Mouse (Mus musculus): ENCODE data around the gene Galnt4. TPM values are rescaled to one million over a fixed set of nuclear protein-coding genes. Genes with fewer than 3 reads are reported as not detected.

Gene Galnt4
- polyA plus RNA-seq, 1 experiment, result 1.5 TPM

DNA sequence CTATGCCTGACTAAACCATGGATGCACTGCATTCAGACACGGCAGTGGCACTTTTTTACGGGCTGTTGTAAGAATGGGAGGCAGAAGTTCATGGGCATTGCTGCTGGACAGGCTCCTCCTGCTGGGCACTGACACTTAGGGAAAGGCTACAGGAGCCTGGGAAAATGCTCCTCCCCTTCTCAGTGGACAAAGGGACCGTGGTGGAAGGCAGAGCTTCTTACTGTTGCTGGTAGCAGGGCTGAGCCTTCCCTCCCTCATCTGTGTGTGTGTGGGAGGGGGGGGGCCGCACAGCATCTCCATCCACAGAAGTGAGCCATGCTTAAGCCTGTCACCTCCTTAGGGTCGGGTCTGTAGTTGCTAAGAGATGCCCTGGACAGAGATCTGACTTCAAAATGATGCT lies 23.3 kb downstream of the Galnt4 start:
- WGBS, result 52% methylated on average over 5 of the region's 5 CpGs
- no peak overlapping the region for H3K27ac ChIP-seq (ENCODE audit: insufficient read depth, low read length)

DNA sequence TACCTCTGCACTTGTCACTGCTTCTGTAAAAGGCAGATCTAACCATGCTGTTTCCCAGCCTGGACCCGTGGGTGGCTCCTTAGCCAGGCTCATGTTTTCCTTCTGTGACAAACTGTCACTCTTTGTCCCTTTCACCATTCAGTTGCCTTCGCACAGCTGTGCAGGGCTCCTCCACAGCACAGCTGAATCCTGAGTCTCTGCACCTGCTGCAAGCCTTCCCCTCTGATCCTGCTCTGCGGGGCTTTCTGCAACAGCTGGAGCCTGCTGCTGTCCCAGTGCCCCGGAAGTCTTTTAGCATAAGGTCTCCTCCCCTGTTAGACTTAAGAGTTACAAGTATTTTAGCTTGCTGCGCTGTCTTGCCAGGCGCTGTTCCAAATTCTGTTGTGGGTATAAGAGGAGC lies 24.2 kb downstream of the Galnt4 start:
- WGBS, result 59% methylated on average over 6 of the region's 6 CpGs
- DNase-seq, result no peak
- no peak overlapping the region for H3K27ac ChIP-seq (ENCODE audit: insufficient read depth, low read length)
- peaks cover 5% of the 10 kb centered on the region for H3K4me1 ChIP-seq (ENCODE audit: control insufficient read depth, insufficient read depth, low read length)
- TF ChIP-seq POLR2A (IDR thresholded peaks at IDR 0.05; ENCODE audit: borderline replicate concordance, insufficient read depth, low read length) (no peak), CTCF (IDR thresholded peaks at IDR 0.05; ENCODE audit: borderline replicate concordance, insufficient read depth, low read depth, low read length) (no peak)
- no peaks in the 10 kb centered on the region for H3K27me3 ChIP-seq (ENCODE audit: control insufficient read depth, insufficient read depth, low read length)
- H3K4me3 ChIP-seq (replicated peaks; ENCODE audit: insufficient read depth, low read depth, low read length), result no peak overlapping the region

More for the DNA sequence above, 23.3 kb downstream of the Galnt4 start:
- Histone ChIP-seq H3K4me1 (ENCODE audit: control insufficient read depth, insufficient read depth, low read length) (peaks cover 5% of the 10 kb centered on the region), H3K27me3 (ENCODE audit: control insufficient read depth, insufficient read depth, low read length) (no peaks in the 10 kb centered on the region), H3K4me3 (replicated peaks; ENCODE audit: insufficient read depth, low read depth, low read length) (no peak overlapping the region)
- no peak for DNase-seq
- no peak for TF ChIP-seq POLR2A (IDR thresholded peaks at IDR 0.05; ENCODE audit: borderline replicate concordance, insufficient read depth, low read length)
- no peak for TF ChIP-seq CTCF (IDR thresholded peaks at IDR 0.05; ENCODE audit: borderline replicate concordance, insufficient read depth, low read depth, low read length)

DNA sequence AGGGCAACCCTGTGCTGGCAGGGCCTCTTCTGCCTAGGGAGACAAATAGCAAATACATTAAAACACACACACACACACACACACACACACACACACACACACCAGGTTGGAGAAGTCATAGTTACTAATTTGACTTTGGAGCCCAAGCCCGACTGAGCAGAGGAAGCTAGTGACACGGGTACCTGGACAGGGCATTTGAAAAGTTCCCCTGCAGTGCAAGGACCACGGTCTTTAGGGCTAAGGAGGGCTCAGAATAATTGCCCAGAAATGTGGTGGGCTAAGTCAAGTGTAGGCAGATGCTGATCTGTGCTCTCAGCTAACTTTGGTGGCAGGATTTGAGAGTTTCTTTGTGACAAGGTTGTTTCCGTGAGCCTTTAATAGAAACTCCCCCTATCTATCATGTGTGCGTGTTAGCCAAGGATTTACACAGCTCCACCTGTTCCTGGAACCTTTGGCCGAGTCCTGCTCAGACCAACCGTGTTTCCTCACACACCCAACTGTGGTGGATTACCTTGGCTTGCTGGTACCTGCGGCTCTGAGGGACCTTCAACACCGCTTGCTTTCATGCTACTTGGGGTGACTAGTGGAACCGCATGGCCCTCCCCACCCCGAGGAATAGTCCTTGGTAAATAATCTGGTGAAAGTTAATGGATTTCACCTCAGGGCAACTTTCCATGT lies 24.8 kb downstream of the Galnt4 start:
- peaks cover 5% of the 10 kb centered on the region for H3K4me1 ChIP-seq (ENCODE audit: control insufficient read depth, insufficient read depth, low read length)
- no peak overlapping the region for H3K4me3 ChIP-seq (replicated peaks; ENCODE audit: insufficient read depth, low read depth, low read length)
- DNase-seq, result no peak
- H3K27me3 ChIP-seq (ENCODE audit: control insufficient read depth, insufficient read depth, low read length), result no peaks in the 10 kb centered on the region
- WGBS, result 47% methylated on average over 11 of the region's 11 CpGs
- TF ChIP-seq CTCF (IDR thresholded peaks at IDR 0.05; ENCODE audit: borderline replicate concordance, insufficient read depth, low read depth, low read length), result no peak
- no peak for TF ChIP-seq POLR2A (IDR thresholded peaks at IDR 0.05; ENCODE audit: borderline replicate concordance, insufficient read depth, low read length)
- H3K27ac ChIP-seq (ENCODE audit: insufficient read depth, low read length), result no peak overlapping the region

DNA sequence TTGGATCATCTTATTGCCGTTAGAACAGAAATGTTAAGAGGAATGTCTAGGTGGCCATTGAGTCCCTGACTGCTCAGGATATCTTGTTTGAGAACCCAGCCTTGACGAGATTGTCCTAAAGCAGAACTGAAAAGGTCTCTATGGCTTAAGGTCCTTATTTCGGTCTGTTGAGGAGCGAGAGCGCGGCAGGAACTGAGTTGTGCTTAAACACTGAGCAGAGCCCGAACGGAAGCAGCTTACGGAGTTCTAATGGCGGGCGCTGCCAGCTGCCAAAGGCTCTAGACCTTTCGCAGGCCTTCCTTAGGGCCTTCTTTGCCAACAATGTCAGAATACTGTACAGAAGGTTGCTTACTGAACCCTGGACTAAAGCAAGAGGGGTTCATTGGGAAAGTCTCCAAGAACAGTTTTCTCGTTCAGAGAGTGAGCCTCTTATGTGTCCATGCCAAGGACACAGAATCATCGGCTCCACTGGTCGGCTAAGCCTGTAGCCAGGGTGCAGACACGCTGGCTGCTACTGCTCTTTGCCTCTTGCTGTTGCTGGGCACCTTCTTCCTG lies 25.4 kb downstream of the Galnt4 start:
- WGBS, result 66% methylated on average over 16 of the region's 16 CpGs
- TF ChIP-seq POLR2A (IDR thresholded peaks at IDR 0.05; ENCODE audit: borderline replicate concordance, insufficient read depth, low read length) (no peak), CTCF (IDR thresholded peaks at IDR 0.05; ENCODE audit: borderline replicate concordance, insufficient read depth, low read depth, low read length) (no peak)
- DNase-seq, result no peak
- Histone ChIP-seq H3K27me3 (ENCODE audit: control insufficient read depth, insufficient read depth, low read length) (no peaks in the 10 kb centered on the region), H3K4me3 (replicated peaks; ENCODE audit: insufficient read depth, low read depth, low read length) (no peak overlapping the region), H3K27ac (ENCODE audit: insufficient read depth, low read length) (no peak overlapping the region), H3K4me1 (ENCODE audit: control insufficient read depth, insufficient read depth, low read length) (peaks cover 5% of the 10 kb centered on the region)

DNA sequence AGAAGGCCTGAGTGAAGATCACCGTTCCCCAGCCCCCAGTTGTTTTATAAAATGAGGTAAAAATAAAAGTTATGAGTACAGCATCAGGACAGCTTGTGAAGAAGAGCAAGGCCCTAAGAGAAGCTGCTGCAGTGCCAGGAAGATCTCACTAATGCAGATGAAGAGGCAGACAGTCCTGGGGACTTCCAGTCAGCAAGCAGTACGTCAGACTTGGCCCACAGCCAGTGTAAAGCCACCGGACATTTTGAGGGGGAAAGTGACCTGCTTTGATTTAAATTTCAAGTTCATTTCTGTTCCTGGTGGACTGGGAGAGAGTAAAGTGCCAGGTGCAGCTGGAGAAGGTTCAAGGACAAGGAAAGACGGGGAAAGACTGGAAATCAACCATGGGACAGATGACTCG lies 28.4 kb downstream of the Galnt4 start:
- Histone ChIP-seq H3K4me3 (replicated peaks; ENCODE audit: insufficient read depth, low read depth, low read length) (no peak overlapping the region), H3K4me1 (ENCODE audit: control insufficient read depth, insufficient read depth, low read length) (peaks cover 5% of the 10 kb centered on the region), H3K27ac (ENCODE audit: insufficient read depth, low read length) (no peak overlapping the region), H3K27me3 (ENCODE audit: control insufficient read depth, insufficient read depth, low read length) (no peaks in the 10 kb centered on the region)
- DNase-seq, result no peak
- WGBS, result 38% methylated on average over 5 of the region's 5 CpGs
- TF ChIP-seq POLR2A (IDR thresholded peaks at IDR 0.05; ENCODE audit: borderline replicate concordance, insufficient read depth, low read length) (no peak), CTCF (IDR thresholded peaks at IDR 0.05; ENCODE audit: borderline replicate concordance, insufficient read depth, low read depth, low read length) (no peak)

DNA sequence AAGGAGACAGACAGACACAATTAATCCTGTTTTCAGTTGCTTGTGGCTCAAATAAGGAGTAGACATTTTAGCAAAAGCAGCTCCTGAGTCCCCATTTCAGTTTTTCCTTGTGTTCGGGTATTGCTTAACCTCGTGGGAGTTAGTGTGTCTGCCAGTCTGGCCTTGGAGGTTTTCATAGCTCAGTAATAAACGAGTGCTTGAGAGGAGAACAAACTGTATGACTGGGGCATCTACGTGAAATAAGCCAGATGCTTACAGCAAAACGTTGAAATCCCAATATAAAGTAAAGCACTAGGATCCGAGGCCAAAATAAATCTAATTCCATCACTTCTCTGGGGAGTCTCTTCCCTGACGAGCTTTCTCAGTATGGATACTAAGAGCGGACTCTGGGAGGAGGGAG lies 37.7 kb downstream of the Galnt4 start:
- no peak for DNase-seq
- TF ChIP-seq CTCF (IDR thresholded peaks at IDR 0.05; ENCODE audit: borderline replicate concordance, insufficient read depth, low read depth, low read length) (no peak), POLR2A (IDR thresholded peaks at IDR 0.05; ENCODE audit: borderline replicate concordance, insufficient read depth, low read length) (no peak)
- H3K27ac ChIP-seq (ENCODE audit: insufficient read depth, low read length), result no peak overlapping the region
- WGBS, result 83% methylated on average over 8 of the region's 8 CpGs
- no peaks in the 10 kb centered on the region for H3K4me1 ChIP-seq (ENCODE audit: control insufficient read depth, insufficient read depth, low read length)
- no peak overlapping the region for H3K4me3 ChIP-seq (replicated peaks; ENCODE audit: insufficient read depth, low read depth, low read length)
- no peaks in the 10 kb centered on the region for H3K27me3 ChIP-seq (ENCODE audit: control insufficient read depth, insufficient read depth, low read length)

DNA sequence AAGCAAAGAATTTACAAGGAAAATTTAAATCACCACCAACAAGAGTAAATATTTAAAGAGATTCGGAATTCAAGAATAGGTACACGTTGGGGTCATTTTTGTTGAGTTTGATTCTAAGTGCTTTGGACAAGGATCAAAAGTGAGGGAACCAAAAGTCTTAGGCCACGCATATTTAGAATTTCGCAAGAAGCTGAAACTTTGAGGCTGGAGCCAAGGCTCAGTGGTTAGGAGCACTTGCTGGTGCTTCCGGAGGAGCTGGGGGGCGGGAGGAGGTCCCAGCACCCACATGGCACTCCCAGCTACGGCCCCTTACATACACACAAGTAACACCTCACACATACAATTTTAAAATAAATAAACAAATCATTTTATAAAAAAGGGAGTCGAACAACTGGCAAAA lies 38.6 kb downstream of the Galnt4 start:
- no peak overlapping the region for H3K4me3 ChIP-seq (replicated peaks; ENCODE audit: insufficient read depth, low read depth, low read length)
- H3K27ac ChIP-seq (ENCODE audit: insufficient read depth, low read length), result no peak overlapping the region
- WGBS, result 92% methylated on average over 8 of the region's 8 CpGs
- H3K27me3 ChIP-seq (ENCODE audit: control insufficient read depth, insufficient read depth, low read length), result no peaks in the 10 kb centered on the region
- no peak for DNase-seq
- TF ChIP-seq CTCF (IDR thresholded peaks at IDR 0.05; ENCODE audit: borderline replicate concordance, insufficient read depth, low read depth, low read length) (no peak), POLR2A (IDR thresholded peaks at IDR 0.05; ENCODE audit: borderline replicate concordance, insufficient read depth, low read length) (no peak)
- H3K4me1 ChIP-seq (ENCODE audit: control insufficient read depth, insufficient read depth, low read length), result no peaks in the 10 kb centered on the region

DNA sequence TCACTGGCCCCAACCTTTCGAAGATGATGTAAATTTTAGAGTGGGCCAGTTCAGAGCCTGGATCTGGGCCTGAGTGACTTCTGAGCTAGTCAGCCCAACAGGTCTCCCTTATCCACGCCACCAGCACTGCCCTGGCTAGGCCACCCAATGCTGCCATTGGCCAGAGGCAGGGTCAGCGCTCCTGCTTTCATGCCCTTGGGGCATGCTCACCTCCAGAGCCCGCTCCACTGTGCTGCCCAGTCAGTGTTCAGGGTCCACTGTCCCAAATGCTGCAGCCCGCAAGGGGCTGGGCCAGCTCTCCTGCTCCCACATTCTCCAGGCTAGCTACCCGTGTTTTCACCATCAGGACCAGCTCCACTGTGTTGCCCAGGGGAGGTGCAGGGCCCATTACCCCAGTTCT lies 42.1 kb downstream of the Galnt4 start:
- Histone ChIP-seq H3K4me1 (ENCODE audit: control insufficient read depth, insufficient read depth, low read length) (no peaks in the 10 kb centered on the region), H3K27me3 (ENCODE audit: control insufficient read depth, insufficient read depth, low read length) (no peaks in the 10 kb centered on the region), H3K27ac (ENCODE audit: insufficient read depth, low read length) (no peak overlapping the region), H3K4me3 (replicated peaks; ENCODE audit: insufficient read depth, low read depth, low read length) (no peak overlapping the region)
- TF ChIP-seq POLR2A (IDR thresholded peaks at IDR 0.05; ENCODE audit: borderline replicate concordance, insufficient read depth, low read length) (no peak), CTCF (IDR thresholded peaks at IDR 0.05; ENCODE audit: borderline replicate concordance, insufficient read depth, low read depth, low read length) (no peak)
- WGBS, result 91% methylated on average over 6 of the region's 6 CpGs
- no peak for DNase-seq

Data from cerebellum, adult 2 months (tissue).